Mouse (Mus musculus) CD8-positive naive resting alpha-beta T cell, adult 2 months (primary cell): ENCODE measurements around the gene Napsa.

Experiments
- DNase-seq, 2 experiments: peaks; one replicate each; pipeline ENCODE4 v3.0.0; 2022; ENCODE audit warnings: low read depth in 2 of 2, low spot score in 2 of 2

Napsa gene

DNA sequence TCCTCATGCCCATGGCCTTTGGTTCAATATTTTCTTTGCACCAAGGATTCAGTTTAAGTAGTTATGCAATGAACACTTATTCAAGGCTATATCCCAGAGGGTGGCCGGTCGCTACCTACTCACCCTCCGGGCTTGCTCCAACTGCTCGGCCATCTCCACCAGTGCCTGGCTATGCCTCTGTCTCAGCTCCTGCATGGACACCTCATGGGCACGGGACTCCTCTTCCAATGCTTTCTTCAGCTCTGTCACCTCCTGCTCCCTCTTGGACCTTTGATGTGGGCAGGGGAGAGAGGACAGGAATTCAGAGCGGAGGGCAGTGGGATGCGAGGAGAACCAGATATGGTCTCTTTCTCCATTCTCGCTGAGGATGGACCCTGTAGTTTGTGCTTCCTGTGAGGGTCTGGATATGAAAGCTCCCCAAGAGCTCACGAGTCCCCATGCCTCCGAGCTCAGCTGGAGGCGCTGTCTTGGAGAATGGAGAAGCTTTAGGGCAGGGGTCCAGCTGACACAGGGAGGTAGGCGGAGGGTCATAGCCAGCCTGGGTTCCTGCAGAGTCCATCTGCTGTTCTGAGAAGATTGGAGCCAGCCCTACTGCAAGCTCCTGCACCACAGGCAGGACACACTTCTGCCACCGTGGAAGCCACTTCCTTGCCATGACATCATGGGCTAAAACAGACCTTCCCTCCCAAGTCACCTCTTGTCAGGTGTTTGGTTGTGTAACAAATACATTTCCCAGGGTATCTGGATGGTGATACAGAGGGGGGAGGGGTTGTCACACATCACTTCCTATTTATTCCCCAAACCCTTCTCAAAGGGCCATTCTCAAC, 53.3 kb downstream of the Napsa start:
- no peak for DNase-seq

- DNase-seq: no peak
These were observed 53.8 kb downstream of the Napsa start for GRCm38 (mm10) chr7:44626068-44626385.

- no peak for DNase-seq
These were observed 54.8 kb downstream of the Napsa start for GRCm38 (mm10) chr7:44626966-44627365.

- no peak for DNase-seq
These were observed 56.3 kb downstream of the Napsa start for GRCm38 (mm10) chr7:44628402-44629034.

GRCm38 (mm10) chr7:44630437-44630836, 58.3 kb downstream of the Napsa start:
- DNase-seq: no peak

GRCm38 (mm10) chr7:44632676-44633075, 60.5 kb downstream of the Napsa start:
- no peak for DNase-seq

DNA sequence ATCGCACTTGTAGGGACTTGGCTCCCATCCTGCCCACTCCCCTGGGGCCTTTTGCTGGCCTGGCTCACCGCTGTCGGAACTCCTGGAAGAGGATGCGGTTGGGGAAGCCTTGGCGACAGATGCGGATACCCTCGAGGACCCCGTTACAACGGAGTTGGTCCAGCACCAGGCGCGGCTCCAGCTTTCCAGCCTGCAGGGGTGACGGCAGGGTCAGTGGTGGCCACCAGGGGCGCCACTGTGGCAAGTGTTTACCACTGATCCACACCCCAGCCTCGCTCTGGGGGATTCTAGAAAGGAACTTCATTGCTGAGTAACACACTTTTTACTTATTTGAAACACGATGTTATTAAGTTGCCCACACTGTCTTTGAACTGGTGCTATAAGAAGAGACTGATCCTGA, 61.2 kb downstream of the Napsa start:
- no peak for DNase-seq
